Mouse (Mus musculus): Measurements from ENCODE around the gene Commd4.

Commd4 gene

GRCm38 (mm10) chr9:57149021-57149420 lies 9.1 kb downstream of the Commd4 start:
- Histone ChIP-seq H3K27me3 (ENCODE audit: control insufficient read depth, insufficient read depth, low read length, poor library complexity, severe bottlenecking) (no peaks in the 10 kb centered on the region), H3K36me3 (ENCODE audit: control insufficient read depth, insufficient read depth, low read length, poor library complexity, severe bottlenecking) (no peaks in the 10 kb centered on the region; the same call in 1 of the 2 replicates)
- DNase-seq (ENCODE audit: low read depth, low spot score): peak; percentile 36

GRCm38 (mm10) chr9:57148144-57148878 lies 9.8 kb downstream of the Commd4 start, which contains the start of gene Neil1:
Gene Neil1, minus strand, starts transcription at chr9:57148305.
- peak; percentile 96 for DNase-seq (ENCODE audit: low read depth, low spot score)
- no peaks in the 10 kb centered on the region for H3K27me3 ChIP-seq (ENCODE audit: control insufficient read depth, insufficient read depth, low read length, poor library complexity, severe bottlenecking)
- H3K36me3 ChIP-seq (ENCODE audit: control insufficient read depth, insufficient read depth, low read length, poor library complexity, severe bottlenecking): peaks cover 1% of the 10 kb centered on the region

GRCm38 (mm10) chr9:57147205-57148143 lies 10.7 kb downstream of the Commd4 start:
- Histone ChIP-seq H3K36me3 (ENCODE audit: control insufficient read depth, insufficient read depth, low read length, poor library complexity, severe bottlenecking) (peaks cover 3% of the 10 kb centered on the region), H3K27me3 (ENCODE audit: control insufficient read depth, insufficient read depth, low read length, poor library complexity, severe bottlenecking) (no peaks in the 10 kb centered on the region)
- DNase-seq (ENCODE audit: low read depth, low spot score): peak; percentile 26

- DNase-seq (ENCODE audit: low read depth, low spot score): no peak
- Histone ChIP-seq H3K36me3 (ENCODE audit: control insufficient read depth, insufficient read depth, low read length, poor library complexity, severe bottlenecking) (peaks cover 3% of the 10 kb centered on the region), H3K27me3 (ENCODE audit: control insufficient read depth, insufficient read depth, low read length, poor library complexity, severe bottlenecking) (no peaks in the 10 kb centered on the region)
These were observed 11.6 kb downstream of the Commd4 start for GRCm38 (mm10) chr9:57146451-57147066.

GRCm38 (mm10) chr9:57144830-57145229 lies 13.3 kb downstream of the Commd4 start:
- no peak for DNase-seq (ENCODE audit: low read depth, low spot score)
- H3K27me3 ChIP-seq (ENCODE audit: control insufficient read depth, insufficient read depth, low read length, poor library complexity, severe bottlenecking): no peaks in the 10 kb centered on the region
- peaks cover 5% of the 10 kb centered on the region for H3K36me3 ChIP-seq (ENCODE audit: control insufficient read depth, insufficient read depth, low read length, poor library complexity, severe bottlenecking)

GRCm38 (mm10) chr9:57143212-57143611 lies 14.9 kb downstream of the Commd4 start:
- Histone ChIP-seq H3K27me3 (ENCODE audit: control insufficient read depth, insufficient read depth, low read length, poor library complexity, severe bottlenecking) (no peaks in the 10 kb centered on the region), H3K36me3 (ENCODE audit: control insufficient read depth, insufficient read depth, low read length, poor library complexity, severe bottlenecking) (peaks cover 5% of the 10 kb centered on the region)
- no peak for DNase-seq (ENCODE audit: low read depth, low spot score)

GRCm38 (mm10) chr9:57141417-57142353 lies 16.4 kb downstream of the Commd4 start:
- Histone ChIP-seq H3K27me3 (ENCODE audit: control insufficient read depth, insufficient read depth, low read length, poor library complexity, severe bottlenecking) (no peaks in the 10 kb centered on the region), H3K36me3 (ENCODE audit: control insufficient read depth, insufficient read depth, low read length, poor library complexity, severe bottlenecking) (peaks cover 5% of the 10 kb centered on the region)
- no peak for DNase-seq (ENCODE audit: low read depth, low spot score)

GRCm38 (mm10) chr9:57139571-57139970 lies 18.6 kb downstream of the Commd4 start:
- peaks cover 5% of the 10 kb centered on the region for H3K36me3 ChIP-seq (ENCODE audit: control insufficient read depth, insufficient read depth, low read length, poor library complexity, severe bottlenecking)

GRCm38 (mm10) chr9:57139110-57139509 lies 19.0 kb downstream of the Commd4 start:
- peaks cover 5% of the 10 kb centered on the region for H3K36me3 ChIP-seq (ENCODE audit: control insufficient read depth, insufficient read depth, low read length, poor library complexity, severe bottlenecking)
- no peaks in the 10 kb centered on the region for H3K27me3 ChIP-seq (ENCODE audit: control insufficient read depth, insufficient read depth, low read length, poor library complexity, severe bottlenecking)
- DNase-seq (ENCODE audit: low read depth, low spot score): no peak

More at GRCm38 (mm10) chr9:57139571-57139970, 18.6 kb downstream of the Commd4 start:
- no peak for DNase-seq (ENCODE audit: low read depth, low spot score)
- no peaks in the 10 kb centered on the region for H3K27me3 ChIP-seq (ENCODE audit: control insufficient read depth, insufficient read depth, low read length, poor library complexity, severe bottlenecking)

GRCm38 (mm10) chr9:57138507-57138906 lies 19.6 kb downstream of the Commd4 start:
- H3K27me3 ChIP-seq (ENCODE audit: control insufficient read depth, insufficient read depth, low read length, poor library complexity, severe bottlenecking): no peaks in the 10 kb centered on the region
- peaks cover 5% of the 10 kb centered on the region for H3K36me3 ChIP-seq (ENCODE audit: control insufficient read depth, insufficient read depth, low read length, poor library complexity, severe bottlenecking)
- DNase-seq (ENCODE audit: low read depth, low spot score): no peak

- Histone ChIP-seq H3K36me3 (ENCODE audit: control insufficient read depth, insufficient read depth, low read length, poor library complexity, severe bottlenecking) (peaks cover 2% of the 10 kb centered on the region), H3K27me3 (ENCODE audit: control insufficient read depth, insufficient read depth, low read length, poor library complexity, severe bottlenecking) (no peaks in the 10 kb centered on the region)
- DNase-seq (ENCODE audit: low read depth, low spot score): no peak
These were observed 20.4 kb downstream of the Commd4 start for GRCm38 (mm10) chr9:57137777-57138176.

- Histone ChIP-seq H3K36me3 (ENCODE audit: control insufficient read depth, insufficient read depth, low read length, poor library complexity, severe bottlenecking) (peaks cover 2% of the 10 kb centered on the region), H3K27me3 (ENCODE audit: control insufficient read depth, insufficient read depth, low read length, poor library complexity, severe bottlenecking) (no peaks in the 10 kb centered on the region)
- no peak for DNase-seq (ENCODE audit: low read depth, low spot score)
These were observed 20.9 kb downstream of the Commd4 start for GRCm38 (mm10) chr9:57137246-57137645.

- H3K36me3 ChIP-seq (ENCODE audit: control insufficient read depth, insufficient read depth, low read length, poor library complexity, severe bottlenecking): peaks cover 5% of the 10 kb centered on the region; the same call in 1 of the 2 replicates
- DNase-seq (ENCODE audit: low read depth, low spot score): peak; percentile 97
- H3K27me3 ChIP-seq (ENCODE audit: control insufficient read depth, insufficient read depth, low read length, poor library complexity, severe bottlenecking): no peaks in the 10 kb centered on the region
These were observed 27.3 kb downstream of the Commd4 start, which contains the start of gene Man2c1 for GRCm38 (mm10) chr9:57130577-57131433. Gene Man2c1, plus strand, starts transcription at chr9:57130690.

All from splenic B cell, adult 2 months (primary cell).